Mouse (Mus musculus) liver, adult 2 months (tissue): ENCODE results near the gene Gp1ba. TPM values are rescaled to one million over a fixed set of nuclear protein-coding genes. Genes with fewer than 3 reads are reported as not detected.

Experiments used
- DNase-seq: peaks from one replicate; pipeline ENCODE4 v3.0.0-alpha.2; 2011; ENCODE audit warnings: low read depth, low spot score; ENCODE audit errors: extremely low read depth
- H3K27ac ChIP-seq: fragments of 200-500 bp; replicated peaks from 2 replicates; pipeline ENCODE4 v1.5.1; 2012; ENCODE audit warnings: low read depth, mild to moderate bottlenecking, control low read depth, inconsistent platforms, low read length; ENCODE audit not compliant: insufficient read depth
- H3K27me3 ChIP-seq: fragments of 200-500 bp; 2 replicates; pipeline ENCODE4 v1.6.1; 2012; ENCODE audit warnings: mild to moderate bottlenecking, moderate library complexity, low read length, inconsistent platforms; ENCODE audit not compliant: control insufficient read depth, insufficient read depth
- H3K36me3 ChIP-seq: fragments of 200-500 bp; 2 replicates; pipeline ENCODE4 v1.6.1; 2012; ENCODE audit warnings: low read length, inconsistent platforms; ENCODE audit not compliant: control insufficient read depth, insufficient read depth
- H3K4me1 ChIP-seq: fragments of 200-500 bp; 2 replicates; pipeline ENCODE4 v1.6.1; 2011; ENCODE audit warnings: low read length; ENCODE audit not compliant: control insufficient read depth, insufficient read depth
- H3K4me3 ChIP-seq: fragments of 200-500 bp; 2 replicates; pipeline ENCODE4 v1.5.1; 2011; ENCODE audit warnings: low read depth, mild to moderate bottlenecking, control low read depth, low read length, moderate library complexity; ENCODE audit not compliant: insufficient read depth
- H3K79me2 ChIP-seq: fragments of 200-500 bp; 2 replicates; pipeline ENCODE4 v1.6.1; 2012; ENCODE audit warnings: inconsistent platforms, mild to moderate bottlenecking, low read length, moderate library complexity; ENCODE audit not compliant: control insufficient read depth, insufficient read depth
- H3K9ac ChIP-seq: fragments of 200-500 bp; 2 replicates; pipeline ENCODE4 v1.6.1; 2012; ENCODE audit warnings: low read depth, mild to moderate bottlenecking, control low read depth, inconsistent platforms, low read length
- CTCF ChIP-seq: fragments of 200-500 bp; IDR thresholded peaks from 2 replicates; pipeline ENCODE4 v1.5.1; 2011; ENCODE audit warnings: low read depth, low read length, control low read depth
- POLR2A ChIP-seq: fragments of 200-500 bp; IDR thresholded peaks from 2 replicates; pipeline ENCODE4 v1.6.1; 2011; ENCODE audit warnings: low read length, control low read depth; ENCODE audit not compliant: insufficient read depth; ENCODE audit errors: extremely low read depth
- WGBS: fragments of 180-500 bp; shearing (Covaris S2); methylation state at CpG from one replicate; pipeline ENCODE4 v1.1.7; 2018; 5-methylcytosine and 5-hydroxymethylcytosine counted together
- polyA plus RNA-seq: library from polyadenylated mRNA; depleted of rRNA; stranded (reverse); fragments of >200 nt; gene quantifications from 2 replicates; pipeline ENCODE4 v1.2.3, GENCODE M21; 2012; rRNA removed
- total RNA-seq: library from RNA; depleted of rRNA; stranded (reverse); fragments of >200 nt; gene quantifications from 2 replicates; pipeline ENCODE4 v1.2.3, GENCODE M21; 2014; rRNA removed

Gp1ba gene
- total RNA-seq (0.07 TPM in 1 of 2 replicates, not detected in the other), polyA plus RNA-seq (0.09 TPM in 1 of 2 replicates, not detected in the other)

DNA sequence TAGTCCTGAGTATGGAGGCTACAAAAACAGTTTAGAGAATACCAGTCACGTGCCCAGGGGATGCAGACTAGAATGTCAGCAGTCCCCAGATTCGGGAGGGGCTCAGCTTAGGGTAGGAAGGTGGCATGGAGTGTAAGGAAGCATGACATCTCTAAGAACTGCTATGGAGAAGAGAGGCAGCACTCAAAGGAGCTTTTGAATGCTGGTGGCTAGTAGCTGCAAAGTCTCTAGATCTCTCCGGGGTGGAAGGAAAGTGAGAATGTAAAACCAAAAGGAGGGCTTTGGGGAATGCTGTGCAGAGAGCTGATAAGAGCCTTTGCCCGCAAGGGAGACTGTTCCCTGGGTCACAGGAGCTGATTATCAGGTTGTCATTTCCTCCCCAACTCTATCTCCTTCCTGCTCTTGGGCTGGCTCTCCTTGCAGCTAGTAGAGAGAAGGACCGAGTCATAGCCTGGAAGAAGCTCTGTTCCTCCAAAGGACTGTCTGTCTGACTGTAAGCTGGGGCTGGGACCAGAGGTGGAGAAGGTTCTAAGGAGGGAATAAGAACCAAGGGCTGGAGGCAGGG, at the start of gene Gp1ba:
Gp1ba (plus strand) TSS at position 409 of the 565 bp plus-strand sequence.
- Histone ChIP-seq H3K79me2 (no peaks in the 10 kb centered on the region), H3K9ac (no peak within 1 kb of the TSS), H3K4me1 (no peaks in the 10 kb centered on the region; the same call in 1 of the 2 replicates), H3K4me3 (no peak within 1 kb of the TSS), H3K36me3 (no peaks in the 10 kb centered on the region), H3K27ac (no peak within 1 kb of the TSS; the same call in 1 of the 2 replicates), H3K27me3 (no peaks in the 10 kb centered on the region)
- WGBS: 39% methylated on average over 5 of the region's 5 CpGs
- TF ChIP-seq POLR2A (no peak), CTCF (no peak)
- DNase-seq: no peak

DNA sequence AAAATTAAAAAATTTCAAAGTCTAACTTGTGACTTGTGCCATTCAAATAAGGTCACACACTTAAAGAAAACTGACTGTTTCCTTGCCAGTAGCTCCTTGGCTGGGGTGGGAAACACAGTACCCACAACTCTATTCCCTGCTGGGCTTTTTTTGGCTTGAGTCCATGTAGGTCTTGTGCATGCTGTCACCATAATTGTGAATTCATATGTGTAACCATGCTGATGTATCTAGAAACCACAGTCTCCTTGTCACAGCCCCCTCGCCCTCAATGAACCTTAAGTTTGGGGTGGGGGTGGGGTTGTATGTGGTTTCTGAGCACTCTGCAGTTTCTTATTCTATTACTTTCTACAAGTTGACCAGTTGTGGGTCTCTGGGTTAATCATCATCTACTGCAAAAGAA, 47.2 kb upstream of the Gp1ba start:
- Histone ChIP-seq H3K9ac (no peak overlapping the region), H3K27ac (no peak overlapping the region), H3K36me3 (no peaks in the 10 kb centered on the region; the same call in 1 of the 2 replicates), H3K27me3 (no peaks in the 10 kb centered on the region), H3K4me1 (peaks cover 10% of the 10 kb centered on the region), H3K79me2 (peaks cover 23% of the 10 kb centered on the region), H3K4me3 (no peak overlapping the region)
- 94% methylated on average over 1 of the region's 1 CpGs for WGBS
- TF ChIP-seq POLR2A (no peak), CTCF (no peak)
- DNase-seq: no peak

DNA sequence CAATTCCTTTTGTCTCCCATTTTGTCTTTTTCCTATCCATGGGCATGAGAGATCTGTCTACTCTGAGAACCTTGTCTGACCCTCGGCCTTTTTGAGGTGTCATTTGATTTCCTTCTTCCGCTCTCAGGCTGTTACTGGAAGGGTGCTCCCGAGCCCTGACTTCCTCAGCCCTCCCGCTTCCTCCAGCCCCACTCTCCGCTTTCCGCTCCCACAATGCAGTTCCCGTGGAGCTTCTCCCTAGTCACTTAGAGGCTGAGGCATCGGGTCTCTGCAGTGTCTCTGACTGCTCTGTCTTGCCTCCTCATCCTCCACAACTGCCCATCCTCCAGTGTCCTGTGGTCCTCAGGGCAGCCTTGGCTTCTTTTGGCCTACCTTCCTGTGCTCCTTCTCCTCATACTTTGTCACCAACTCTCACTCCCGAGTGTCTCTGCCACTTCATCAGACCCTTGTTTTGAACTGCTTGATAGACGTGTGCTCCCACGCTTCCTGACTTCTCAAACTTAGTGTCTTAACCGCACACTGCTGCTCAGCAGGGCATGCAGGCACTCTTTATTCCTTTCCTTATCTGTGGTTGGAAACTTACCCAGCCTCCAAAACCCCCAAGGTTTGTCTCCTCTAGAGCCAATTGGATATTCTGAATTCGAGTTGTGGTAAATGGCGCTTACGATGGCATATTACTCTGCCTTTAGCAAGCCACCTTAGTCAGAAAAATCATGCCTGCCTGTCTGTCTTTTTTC, 44.5 kb upstream of the Gp1ba start:
- TF ChIP-seq POLR2A: no peak
- TF ChIP-seq CTCF: no peak
- peaks cover 4% of the 10 kb centered on the region; the same call in 1 of the 2 replicates for H3K36me3 ChIP-seq
- WGBS: 80% methylated on average over 15 of the region's 15 CpGs
- H3K79me2 ChIP-seq: peaks cover 12% of the 10 kb centered on the region; the same call in 1 of the 2 replicates
- H3K27me3 ChIP-seq: no peaks in the 10 kb centered on the region
- no peak overlapping the region for H3K4me3 ChIP-seq
- H3K4me1 ChIP-seq: peaks cover 13% of the 10 kb centered on the region
- peak overlapping the region; percentile 69 for H3K27ac ChIP-seq
- DNase-seq: no peak
- H3K9ac ChIP-seq: peak overlapping the region; percentile 18; the same call in 1 of the 2 replicates

DNA sequence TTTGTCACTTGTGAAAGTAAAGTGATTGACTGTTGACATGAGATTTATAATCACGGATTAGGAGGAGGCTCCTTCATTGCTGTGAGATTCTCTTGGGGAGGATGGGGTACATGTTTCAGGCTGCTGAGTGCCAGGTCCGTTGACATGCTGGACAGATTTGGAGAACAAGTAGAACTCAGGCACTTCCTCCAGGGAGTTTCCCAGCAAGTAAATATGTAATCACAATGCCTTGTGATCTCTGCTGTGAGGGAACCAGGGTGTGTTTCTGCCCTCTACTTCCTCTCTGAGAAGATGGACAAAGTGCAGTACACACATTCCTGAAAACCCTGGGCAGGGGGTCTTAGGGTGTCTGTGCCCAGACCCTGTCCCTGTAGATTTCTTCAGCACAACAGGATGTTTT, 43.3 kb upstream of the Gp1ba start:
- H3K4me3 ChIP-seq: no peak overlapping the region
- H3K9ac ChIP-seq: no peak overlapping the region
- peak overlapping the region; percentile 63 for H3K27ac ChIP-seq
- TF ChIP-seq CTCF (no peak), POLR2A (no peak)
- 36% methylated on average over 2 of the region's 2 CpGs for WGBS
- H3K27me3 ChIP-seq: no peaks in the 10 kb centered on the region
- H3K4me1 ChIP-seq: peaks cover 13% of the 10 kb centered on the region
- DNase-seq: peak; percentile 41
- H3K79me2 ChIP-seq: peaks cover 7% of the 10 kb centered on the region; the same call in 1 of the 2 replicates
- peaks cover 4% of the 10 kb centered on the region; the same call in 1 of the 2 replicates for H3K36me3 ChIP-seq

DNA sequence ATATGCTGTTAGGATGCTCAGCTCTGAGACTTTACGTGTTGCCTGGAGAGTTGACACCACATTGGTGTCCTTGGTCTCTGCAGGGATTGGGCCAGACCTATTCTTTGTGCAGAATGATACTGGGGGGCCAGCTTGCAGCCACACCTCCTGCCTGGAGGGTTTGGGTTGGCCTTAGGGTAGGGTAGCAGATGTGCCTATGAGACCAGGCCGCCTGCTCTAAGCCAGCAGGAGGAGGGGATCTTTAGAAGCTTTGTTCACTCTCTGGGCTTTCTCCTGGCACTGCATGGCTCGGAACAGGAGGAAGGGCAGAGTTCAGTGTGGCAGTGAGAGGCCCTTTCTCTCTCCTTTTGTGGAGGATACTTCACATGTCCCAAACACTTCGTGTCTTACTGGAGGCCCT, 42.8 kb upstream of the Gp1ba start:
- Histone ChIP-seq H3K79me2 (0 out of 2 replicates have a peak, but pooled peaks cover 5% of the 10 kb centered on the region), H3K4me3 (no peak overlapping the region), H3K36me3 (peaks cover 4% of the 10 kb centered on the region; the same call in 1 of the 2 replicates), H3K27me3 (no peaks in the 10 kb centered on the region), H3K4me1 (peaks cover 13% of the 10 kb centered on the region), H3K27ac (peak overlapping the region; percentile 63), H3K9ac (no peak overlapping the region)
- no peak for TF ChIP-seq CTCF
- TF ChIP-seq POLR2A: no peak
- WGBS: 69% methylated on average over 4 of the region's 4 CpGs
- no peak for DNase-seq

DNA sequence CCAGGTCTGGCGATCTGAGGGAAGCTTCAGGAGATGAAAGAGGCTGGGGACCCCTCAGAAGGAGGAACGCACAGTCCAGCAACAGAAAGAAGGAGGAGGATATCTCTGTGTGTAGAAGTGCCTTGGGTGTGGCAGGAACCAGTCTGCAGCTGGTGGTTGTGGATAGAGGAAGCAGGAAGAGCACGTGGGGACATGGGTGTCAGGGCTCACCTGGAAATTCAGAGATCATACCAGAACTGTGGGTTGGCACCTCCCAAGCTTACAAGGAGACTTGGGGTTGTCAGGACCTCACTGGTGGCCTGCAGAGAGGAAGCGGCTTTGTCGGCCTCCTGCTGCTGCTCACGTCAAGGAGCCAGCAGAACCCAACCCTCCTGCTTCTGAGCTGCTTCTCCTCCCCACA, 41.6 kb upstream of the Gp1ba start:
- Histone ChIP-seq H3K36me3 (peaks cover 4% of the 10 kb centered on the region; the same call in 1 of the 2 replicates), H3K9ac (no peak overlapping the region), H3K27ac (no peak overlapping the region), H3K79me2 (no peaks in the 10 kb centered on the region), H3K4me1 (peaks cover 10% of the 10 kb centered on the region), H3K4me3 (no peak overlapping the region), H3K27me3 (no peaks in the 10 kb centered on the region)
- TF ChIP-seq CTCF (no peak), POLR2A (no peak)
- 89% methylated on average over 6 of the region's 6 CpGs for WGBS
- no peak for DNase-seq
